In the genomic region with DNA sequence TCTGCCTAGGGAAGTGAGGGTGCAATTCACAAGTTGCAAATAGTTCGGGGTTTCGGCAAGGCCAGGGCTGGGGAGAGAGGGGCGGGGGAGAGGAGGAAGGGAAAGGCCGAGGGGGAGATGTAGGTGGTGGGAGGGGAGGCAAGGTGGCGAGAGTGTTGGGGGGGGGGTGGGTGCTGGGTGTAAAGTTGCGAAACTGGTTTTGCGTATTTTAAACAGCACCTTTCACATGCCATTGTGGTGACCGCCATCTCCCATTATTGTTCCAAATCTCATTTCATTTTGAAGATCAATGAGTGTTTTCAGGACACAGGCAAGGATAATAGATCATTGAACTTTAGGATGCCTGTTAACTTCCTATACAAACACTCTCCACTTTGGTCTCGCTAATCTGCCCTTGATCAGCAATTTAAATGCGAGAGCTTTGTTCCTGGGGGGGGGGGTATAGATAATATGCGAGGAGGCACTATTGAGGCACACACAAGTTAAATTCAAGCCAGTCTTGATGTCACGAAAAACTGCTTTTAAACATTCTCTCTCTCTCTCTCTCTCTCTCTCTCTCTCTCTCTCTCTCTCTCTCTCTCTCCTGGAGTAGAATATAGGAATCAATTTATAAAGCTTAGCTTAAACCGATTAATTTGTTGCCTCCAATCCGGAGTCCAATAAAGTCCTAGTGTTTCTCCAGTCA, we compare ENCODE assay signal across 8 mouse cellular contexts. TPM values are rescaled to one million over a fixed set of nuclear protein-coding genes. Genes with fewer than 3 reads are reported as not detected.
DNase-seq lines count a peak whose midpoint lies in the region; ATAC-seq and TF ChIP-seq lines count a peak whose summit lies in the region.

No protein-coding gene starts in this region.

- H3K27me3 ChIP-seq in heart, embryonic 10.5 days (ENCODE audit: insufficient read depth, poor library complexity, severe bottlenecking): no peaks in the 10 kb centered on the region
- peaks cover 5% of the 10 kb centered on the region; the same call in 1 of the 2 replicates for H3K27me3 ChIP-seq in ES-Bruce4 (ENCODE audit: control insufficient read depth, insufficient read depth, low read length, poor library complexity, severe bottlenecking)
- peaks cover 16% of the 10 kb centered on the region for H3K27me3 ChIP-seq in hindbrain, embryonic 10.5 days (ENCODE audit: insufficient read depth, poor library complexity, severe bottlenecking)
- peaks cover 4% of the 10 kb centered on the region; the same call in 1 of the 2 replicates for H3K27me3 ChIP-seq in midbrain, embryonic 11.5 days (ENCODE audit: control insufficient read depth, insufficient read depth, low read length)

- under 1% methylated on average over 13 of the region's 14 CpGs for WGBS in heart, embryonic 10.5 days
- 1% methylated on average over 14 of the region's 14 CpGs for WGBS in hindbrain, embryonic 10.5 days
- WGBS in midbrain, embryonic 11.5 days: 0% methylated on average over 14 of the region's 14 CpGs

- no peak for DNase-seq in heart, embryonic 10.5 days (ENCODE audit: low spot score)
- DNase-seq in heart, adult 11 months: no peak
- DNase-seq in hindbrain, embryonic 10.5 days (ENCODE audit: low spot score): no peak
- DNase-seq in midbrain, embryonic 11.5 days (ENCODE audit: low spot score, missing footprints): no peak
- no peak for DNase-seq in right cerebral cortex, postnatal 14 days
- no peak for DNase-seq in ovary, postnatal 36 days (ENCODE audit: low spot score)
- no peak for DNase-seq in right cerebral cortex, postnatal 25 days

- TF ChIP-seq POLR2A in ES-Bruce4 (IDR thresholded peaks at IDR 0.05; ENCODE audit: insufficient read depth, low read length): no peak

- no peak for ATAC-seq in midbrain, embryonic 11.5 days (ENCODE audit: low FRiP score)

- H3K9me3 ChIP-seq in heart, embryonic 10.5 days: no peaks in the 10 kb centered on the region
- H3K9me3 ChIP-seq in ES-Bruce4 (replicated peaks; ENCODE audit: control insufficient read depth, insufficient read depth, low read length, poor library complexity, severe bottlenecking): no peaks in the 10 kb centered on the region; the same call in 1 of the 2 replicates
- no peaks in the 10 kb centered on the region for H3K9me3 ChIP-seq in hindbrain, embryonic 10.5 days
- no peaks in the 10 kb centered on the region for H3K9me3 ChIP-seq in midbrain, embryonic 11.5 days (ENCODE audit: control insufficient read depth, low read length)

- H3K4me2 ChIP-seq in midbrain, embryonic 11.5 days: peak overlapping the region; percentile 94

- TF ChIP-seq EP300 in ES-Bruce4 (IDR thresholded peaks at IDR 0.05; ENCODE audit: insufficient read depth, low read depth, low read length): no peak

- peaks cover 23% of the 10 kb centered on the region; the same call in 1 of the 2 replicates for H3K4me1 ChIP-seq in heart, embryonic 10.5 days
- H3K4me1 ChIP-seq in ES-Bruce4 (ENCODE audit: control insufficient read depth, insufficient read depth, low read length): no peaks in the 10 kb centered on the region
- peaks cover 53% of the 10 kb centered on the region for H3K4me1 ChIP-seq in hindbrain, embryonic 10.5 days (replicated peaks)
- peaks cover 22% of the 10 kb centered on the region for H3K4me1 ChIP-seq in midbrain, embryonic 11.5 days (ENCODE audit: control insufficient read depth, insufficient read depth, low read length)

- H3K36me3 ChIP-seq in heart, embryonic 10.5 days: peaks cover 7% of the 10 kb centered on the region; the same call in 1 of the 2 replicates
- H3K36me3 ChIP-seq in ES-Bruce4 (ENCODE audit: control insufficient read depth, insufficient read depth, low read length, poor library complexity, severe bottlenecking): no peaks in the 10 kb centered on the region; the same call in 1 of the 2 replicates
- peaks cover 19% of the 10 kb centered on the region; the same call in 1 of the 2 replicates for H3K36me3 ChIP-seq in hindbrain, embryonic 10.5 days
- no peaks in the 10 kb centered on the region for H3K36me3 ChIP-seq in midbrain, embryonic 11.5 days (ENCODE audit: control insufficient read depth, insufficient read depth, low read length)

- H3K27ac ChIP-seq in heart, embryonic 10.5 days: peak overlapping the region; percentile 97
- H3K27ac ChIP-seq in ES-Bruce4 (ENCODE audit: insufficient read depth, low read length): peak overlapping the region; percentile 15
- H3K27ac ChIP-seq in hindbrain, embryonic 10.5 days: peak overlapping the region; percentile 99
- peak overlapping the region; percentile 71 for H3K27ac ChIP-seq in midbrain, embryonic 11.5 days (ENCODE audit: low read depth, low read length)

- H3K4me3 ChIP-seq in heart, embryonic 10.5 days: peak overlapping the region; percentile 93
- H3K4me3 ChIP-seq in ES-Bruce4 (ENCODE audit: low read depth, low read length): peak overlapping the region; percentile 64
- H3K4me3 ChIP-seq in hindbrain, embryonic 10.5 days: peak overlapping the region; percentile 89
- peak overlapping the region; percentile 80 for H3K4me3 ChIP-seq in midbrain, embryonic 11.5 days (ENCODE audit: low read depth, low read length)

- no peak for TF ChIP-seq CTCF in ES-Bruce4 (IDR thresholded peaks at IDR 0.05; ENCODE audit: low read depth, low read length)

- H3K9ac ChIP-seq in ES-Bruce4 (ENCODE audit: low read depth, poor library complexity, severe bottlenecking): peak overlapping the region; percentile 51
- peak overlapping the region; percentile 93 for H3K9ac ChIP-seq in midbrain, embryonic 11.5 days (ENCODE audit: low read length)

RNA-seq across cellular contexts. Expression of gene Lmo4, which starts 2.3 kb away (rescaled TPM):
- polyA plus RNA-seq in heart, embryonic 10.5 days (2016; fragmentation: Nextera tagmentation; extraction: Ambion mirVana): 35.8 and 42.4 TPM in 2 replicates
- polyA plus RNA-seq in ES-Bruce4 (2011; ENCODE audit: insufficient read depth, insufficient read length, low read depth, missing spikeins): 28.9 and 30.7 TPM in 2 replicates
- 41.1 and 46.5 TPM in 2 replicates for polyA plus RNA-seq in hindbrain, embryonic 10.5 days (2016; fragmentation: Nextera tagmentation; extraction: Ambion mirVana)
- 41.5 and 49.0 TPM in 2 replicates for polyA plus RNA-seq in midbrain, embryonic 11.5 days (2014; fragmentation: Nextera tagmentation; extraction: Ambion mirVana)

Comparison
In these comparisons a context has a peak if more than half of its experiments do, and no peak if none do; other contexts are left out.
1. H3K27ac ChIP-seq: peak in every context shown above with its lines; median percentile 99 in hindbrain, embryonic 10.5 days; 97 in heart, embryonic 10.5 days; 71 in midbrain, embryonic 11.5 days; 15 in ES-Bruce4.